Mouse (Mus musculus) NIH3T3 (cell line): ENCODE results near the gene 5430419D17Rik.
A peak's percentile ranks its signal among the peaks of the same experiment; 100 is the strongest.

Source experiments
- DNase-seq: peaks from one replicate; pipeline ENCODE4 v3.0.0-alpha.2; 2012; ENCODE audit warnings: low read depth

5430419D17Rik gene

GRCm38 (mm10) chr7:131174121-131174520, at the start of gene 5430419D17Rik:
5430419D17Rik (plus strand) TSS chr7:131174402.
- no peak for DNase-seq

- DNase-seq, result no peak
Observed at GRCm38 (mm10) chr7:131130021-131130420, 44.2 kb upstream of the 5430419D17Rik start.

- peak; percentile 2 for DNase-seq
Observed at GRCm38 (mm10) chr7:131133181-131133580, 41.0 kb upstream of the 5430419D17Rik start.

- DNase-seq, result no peak
Observed at GRCm38 (mm10) chr7:131146214-131146613, 28.0 kb upstream of the 5430419D17Rik start, which contains the start of gene 4933402N03Rik. 4933402N03Rik (minus strand) TSS chr7:131146314.

GRCm38 (mm10) chr7:131150179-131150578, 24.0 kb upstream of the 5430419D17Rik start:
- DNase-seq, result no peak

GRCm38 (mm10) chr7:131153044-131153443, 21.2 kb upstream of the 5430419D17Rik start:
- no peak for DNase-seq

- DNase-seq, result no peak
Observed at GRCm38 (mm10) chr7:131162251-131162650, 12.0 kb upstream of the 5430419D17Rik start.

GRCm38 (mm10) chr7:131167771-131168170, 6.4 kb upstream of the 5430419D17Rik start:
- DNase-seq, result no peak

- DNase-seq, result no peak
Observed at GRCm38 (mm10) chr7:131169099-131169498, 5.1 kb upstream of the 5430419D17Rik start.

- DNase-seq, result peak; percentile 68
Observed at GRCm38 (mm10) chr7:131182685-131183084, 8.5 kb downstream of the 5430419D17Rik start.

GRCm38 (mm10) chr7:131184339-131184738, 10.1 kb downstream of the 5430419D17Rik start:
- DNase-seq, result no peak

GRCm38 (mm10) chr7:131187047-131187446, 12.8 kb downstream of the 5430419D17Rik start:
- peak; percentile 7 for DNase-seq

GRCm38 (mm10) chr7:131187996-131188395, 13.8 kb downstream of the 5430419D17Rik start:
- no peak for DNase-seq

GRCm38 (mm10) chr7:131223086-131223485, 48.9 kb downstream of the 5430419D17Rik start:
- DNase-seq, result no peak

- peak; percentile 59 for DNase-seq
Observed at GRCm38 (mm10) chr7:131236091-131236490, 61.9 kb downstream of the 5430419D17Rik start.

GRCm38 (mm10) chr7:131244993-131245392, 70.8 kb downstream of the 5430419D17Rik start:
- DNase-seq, result peak; percentile 57

- DNase-seq, result no peak
Observed at GRCm38 (mm10) chr7:131256841-131257240, 82.6 kb downstream of the 5430419D17Rik start.

- no peak for DNase-seq
Observed at GRCm38 (mm10) chr7:131257309-131257708, 83.1 kb downstream of the 5430419D17Rik start.

- DNase-seq, result no peak
Observed at GRCm38 (mm10) chr7:131260946-131261345, 86.7 kb downstream of the 5430419D17Rik start.

GRCm38 (mm10) chr7:131264251-131264650, 90.0 kb downstream of the 5430419D17Rik start:
- DNase-seq, result no peak

GRCm38 (mm10) chr7:131265851-131266250, 91.6 kb downstream of the 5430419D17Rik start:
- DNase-seq, result no peak

- peak; percentile 20 for DNase-seq
Observed at GRCm38 (mm10) chr7:131297151-131297550, 122.9 kb downstream of the 5430419D17Rik start.

- no peak for DNase-seq
Observed at GRCm38 (mm10) chr7:131303340-131303739, 129.1 kb downstream of the 5430419D17Rik start.

- no peak for DNase-seq
Observed at GRCm38 (mm10) chr7:131306733-131307132, 132.5 kb downstream of the 5430419D17Rik start.
